Mouse (Mus musculus) hindbrain, embryonic 14.5 days (tissue): ENCODE data around the gene Snapin. TPM values are rescaled to one million over a fixed set of nuclear protein-coding genes. Genes with fewer than 3 reads are reported as not detected.

Experiments used
- ATAC-seq: fragments of 200-750 bp; cut with Nextera tagmentation; 2 replicates; pipeline ENCODE4 v1.8.0; 2017; ENCODE audit warnings: moderate number of reproducible peaks, mild to moderate bottlenecking, moderate TSS enrichment, moderate library complexity; ENCODE audit not compliant: low FRiP score
- DNase-seq: peaks from one replicate; pipeline ENCODE4 v3.0.0-alpha.2; 2015; ENCODE audit warnings: low spot score
- H3K27ac ChIP-seq: fragments of 300-500 bp; sonication (generic); 2 replicates; pipeline ENCODE4 v1.5.1; 2014; ENCODE audit warnings: mild to moderate bottlenecking, moderate library complexity
- H3K27me3 ChIP-seq: fragments of 300-500 bp; sonication (generic); 2 replicates; pipeline ENCODE4 v1.6.1; 2014; ENCODE audit warnings: mild to moderate bottlenecking, low read length, mixed read lengths; ENCODE audit not compliant: control insufficient read depth, insufficient read depth
- H3K36me3 ChIP-seq: fragments of 300-500 bp; sonication (generic); replicated peaks from 2 replicates; pipeline ENCODE4 v1.6.1; 2014; ENCODE audit not compliant: control insufficient read depth, insufficient read depth
- H3K4me1 ChIP-seq: fragments of 300-500 bp; sonication (generic); replicated peaks from 2 replicates; pipeline ENCODE4 v1.6.1; 2014; ENCODE audit warnings: antibody characterized with exemption, low read length, mixed read lengths; ENCODE audit not compliant: control insufficient read depth, insufficient read depth
- H3K4me2 ChIP-seq: fragments of 300-500 bp; sonication (generic); replicated peaks from 2 replicates; pipeline ENCODE4 v1.6.1; 2014; ENCODE audit warnings: mild to moderate bottlenecking, moderate library complexity
- H3K4me3 ChIP-seq: fragments of 300-500 bp; sonication (generic); replicated peaks from 2 replicates; pipeline ENCODE4 v1.5.1; 2014; ENCODE audit warnings: mild to moderate bottlenecking, low read length
- H3K9ac ChIP-seq: fragments of 300-500 bp; sonication (generic); 2 replicates; pipeline ENCODE4 v1.6.1; 2014
- H3K9me3 ChIP-seq: fragments of 300-500 bp; sonication (generic); 2 replicates; pipeline ENCODE4 v1.6.1; 2016; ENCODE audit warnings: low read length; ENCODE audit not compliant: control insufficient read depth
- WGBS: fragments of 180-500 bp; shearing (Covaris S2); extraction: QIAGEN DNeasy Blood & Tissue Kit; methylation state at CpG from one replicate; pipeline ENCODE4 v1.1.7; 2014; 5-methylcytosine and 5-hydroxymethylcytosine counted together
- polyA plus RNA-seq: library from polyadenylated mRNA; unstranded; fragments of >200 nt; fragmentation: Nextera tagmentation; extraction: Ambion mirVana; gene quantifications from 2 replicates; pipeline ENCODE4 v1.2.1, GENCODE M21; 2014

Gene Snapin
- polyA plus RNA-seq, 1 experiment from 2014 or later: 94.0 TPM

GRCm38 (mm10) chr3:90465081-90465685 is 25.6 kb downstream of the Snapin start:
- Histone ChIP-seq H3K4me3 (peak overlapping the region; percentile 56), H3K9ac (peak overlapping the region; percentile 58), H3K4me2 (peak overlapping the region; percentile 93), H3K27ac (no peak overlapping the region), H3K9me3 (no peaks in the 10 kb centered on the region), H3K36me3 (no peaks in the 10 kb centered on the region), H3K4me1 (peaks cover 3% of the 10 kb centered on the region; the same call in 1 of the 2 replicates), H3K27me3 (peaks cover 40% of the 10 kb centered on the region)
- no peak for DNase-seq
- WGBS: 2% methylated on average over 75 of the region's 75 CpGs
- peak; percentile 38; the same call in 1 of the 2 replicates for ATAC-seq

GRCm38 (mm10) chr3:90464552-90465080 is 26.2 kb downstream of the Snapin start:
- Histone ChIP-seq H3K27me3 (peaks cover 40% of the 10 kb centered on the region), H3K36me3 (no peaks in the 10 kb centered on the region), H3K4me2 (peak overlapping the region; percentile 93), H3K4me1 (peaks cover 3% of the 10 kb centered on the region; the same call in 1 of the 2 replicates), H3K4me3 (peak overlapping the region; percentile 56), H3K27ac (no peak overlapping the region), H3K9ac (peak overlapping the region; percentile 58), H3K9me3 (no peaks in the 10 kb centered on the region)
- WGBS: 8% methylated on average over 37 of the region's 37 CpGs
- DNase-seq: no peak
- peak; percentile 10; the same call in 1 of the 2 replicates for ATAC-seq

DNA sequence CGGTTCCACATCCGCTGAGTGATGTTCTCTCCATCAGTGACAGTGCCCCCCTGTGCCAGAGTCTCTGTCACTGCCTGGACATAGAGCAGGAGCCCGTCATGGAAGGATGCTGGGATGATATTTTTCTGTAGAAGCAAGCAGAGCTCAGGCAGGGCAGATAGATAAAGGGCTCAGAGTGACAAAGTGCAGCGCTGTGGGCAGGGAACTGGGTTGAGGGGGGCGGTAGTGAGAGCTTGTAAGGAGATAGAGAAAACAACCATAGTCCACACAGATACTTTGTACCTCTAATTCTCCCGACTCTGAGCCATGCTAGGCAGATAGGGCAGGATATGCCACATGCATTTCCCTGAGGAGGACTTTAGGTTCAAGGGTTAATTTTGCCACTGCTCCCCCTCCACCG is 28.3 kb downstream of the Snapin start:
- no peak for ATAC-seq
- no peaks in the 10 kb centered on the region for H3K36me3 ChIP-seq
- H3K4me1 ChIP-seq: peaks cover 3% of the 10 kb centered on the region; the same call in 1 of the 2 replicates
- no peak overlapping the region for H3K4me3 ChIP-seq
- H3K4me2 ChIP-seq: no peak overlapping the region
- peaks cover 40% of the 10 kb centered on the region for H3K27me3 ChIP-seq
- no peaks in the 10 kb centered on the region for H3K9me3 ChIP-seq
- DNase-seq: no peak
- H3K9ac ChIP-seq: no peak overlapping the region
- no peak overlapping the region for H3K27ac ChIP-seq
- whole genome bisulfite sequencing: 28% methylated on average over 7 of the region's 7 CpGs

GRCm38 (mm10) chr3:90461935-90462334 is 28.9 kb downstream of the Snapin start:
- Histone ChIP-seq H3K36me3 (no peaks in the 10 kb centered on the region), H3K9ac (no peak overlapping the region), H3K4me2 (no peak overlapping the region), H3K9me3 (no peaks in the 10 kb centered on the region), H3K4me3 (no peak overlapping the region), H3K27me3 (peaks cover 40% of the 10 kb centered on the region), H3K27ac (no peak overlapping the region), H3K4me1 (peaks cover 3% of the 10 kb centered on the region; the same call in 1 of the 2 replicates)
- 89% methylated on average over 3 of the region's 3 CpGs for WGBS
- ATAC-seq: no peak
- DNase-seq: no peak

DNA sequence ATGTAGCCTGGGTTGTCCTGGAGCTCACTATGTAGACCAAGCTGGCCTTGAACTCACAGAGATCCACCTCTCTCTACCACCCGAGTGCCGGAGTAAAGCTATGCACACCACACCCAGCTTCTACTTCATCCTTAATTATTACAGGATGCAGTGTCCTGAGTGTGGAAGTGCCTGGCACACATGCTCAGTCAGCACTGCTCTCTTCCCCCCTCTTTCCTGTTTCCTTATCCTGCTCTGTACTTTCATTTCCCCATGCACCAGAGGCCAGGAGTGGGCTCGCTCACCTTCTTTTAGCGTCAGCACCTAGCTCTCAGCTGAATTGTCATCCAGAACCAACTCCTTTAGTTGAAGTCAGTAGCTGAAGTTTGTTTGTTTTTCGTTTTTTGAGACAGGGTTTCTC is 30.5 kb downstream of the Snapin start:
- Histone ChIP-seq H3K4me2 (no peak overlapping the region), H3K27ac (no peak overlapping the region), H3K36me3 (no peaks in the 10 kb centered on the region), H3K9me3 (no peaks in the 10 kb centered on the region), H3K9ac (no peak overlapping the region), H3K27me3 (peaks cover 31% of the 10 kb centered on the region), H3K4me1 (no peaks in the 10 kb centered on the region; the same call in 1 of the 2 replicates), H3K4me3 (no peak overlapping the region)
- WGBS: 85% methylated on average over 5 of the region's 5 CpGs
- no peak for DNase-seq
- ATAC-seq: no peak

DNA sequence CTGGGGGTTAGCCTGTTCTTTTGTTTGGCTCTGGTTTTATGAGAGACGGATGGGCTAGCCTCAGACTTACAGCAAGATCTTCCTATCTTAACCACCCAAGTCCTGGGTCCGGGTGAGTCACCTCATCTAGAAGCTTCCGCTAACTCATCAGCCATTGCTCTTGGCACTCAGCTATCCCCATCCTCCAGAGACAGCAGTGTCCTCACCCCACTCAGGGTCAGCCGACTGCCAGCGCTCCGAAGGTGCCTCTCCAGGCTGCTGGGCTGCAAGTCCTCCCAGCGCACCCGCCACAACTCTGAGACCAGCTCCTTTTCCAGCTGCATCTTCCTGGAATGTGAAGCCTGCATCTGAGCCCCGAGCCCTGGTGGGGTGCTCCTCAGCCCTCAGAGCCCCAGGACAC is 31.1 kb downstream of the Snapin start:
- no peaks in the 10 kb centered on the region for H3K4me1 ChIP-seq
- no peak overlapping the region for H3K4me3 ChIP-seq
- H3K27ac ChIP-seq: no peak overlapping the region
- H3K36me3 ChIP-seq: no peaks in the 10 kb centered on the region
- DNase-seq: no peak
- peaks cover 25% of the 10 kb centered on the region for H3K27me3 ChIP-seq
- H3K4me2 ChIP-seq: no peak overlapping the region
- WGBS: 76% methylated on average over 8 of the region's 9 CpGs
- H3K9me3 ChIP-seq: no peaks in the 10 kb centered on the region
- no peak overlapping the region for H3K9ac ChIP-seq
- ATAC-seq: no peak

- Histone ChIP-seq H3K9me3 (no peaks in the 10 kb centered on the region), H3K4me3 (no peak overlapping the region), H3K36me3 (no peaks in the 10 kb centered on the region), H3K9ac (no peak overlapping the region), H3K4me1 (no peaks in the 10 kb centered on the region), H3K4me2 (no peak overlapping the region), H3K27ac (no peak overlapping the region), H3K27me3 (no peaks in the 10 kb centered on the region)
- ATAC-seq (no peak), DNase-seq (no peak)
- WGBS: 88% methylated on average over 14 of the region's 14 CpGs
Observed at GRCm38 (mm10) chr3:90454931-90455330, 35.9 kb downstream of the Snapin start.

DNA sequence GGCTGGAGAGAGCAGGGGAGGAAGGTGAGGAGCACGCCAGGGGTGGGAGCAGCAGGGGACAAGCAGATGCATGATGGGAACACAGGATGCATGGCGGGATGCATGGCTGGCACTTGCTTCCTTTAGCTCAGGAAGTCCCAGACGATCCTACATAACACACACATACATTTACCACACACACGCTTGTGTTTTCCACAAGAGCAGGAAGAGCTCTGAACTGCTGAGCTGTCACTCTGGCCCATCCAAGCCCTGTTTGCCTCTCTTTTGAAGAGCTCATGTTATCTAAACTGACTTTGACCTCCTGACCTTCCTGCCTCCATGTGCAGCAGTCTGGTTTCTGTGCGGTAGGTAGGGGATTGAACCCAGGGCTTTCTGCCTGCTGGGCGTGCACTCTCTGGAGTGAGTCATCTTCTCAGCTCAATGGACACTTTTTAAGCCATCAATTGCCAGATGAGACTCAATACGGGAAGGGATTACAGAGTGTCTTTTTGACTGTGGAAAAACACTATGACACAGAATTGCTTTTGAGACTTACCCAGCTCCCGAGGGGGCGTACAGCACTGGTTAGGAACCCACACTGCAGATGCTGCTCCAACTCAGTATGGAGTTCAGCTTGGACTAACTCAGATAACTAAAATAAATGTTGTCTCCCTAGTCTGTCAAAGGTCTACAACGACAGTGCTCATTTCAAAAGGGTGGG is 39.3 kb downstream of the Snapin start:
- no peaks in the 10 kb centered on the region for H3K36me3 ChIP-seq
- no peak overlapping the region for H3K4me2 ChIP-seq
- no peaks in the 10 kb centered on the region for H3K9me3 ChIP-seq
- 66% methylated on average over 10 of the region's 10 CpGs for WGBS
- H3K9ac ChIP-seq: no peak overlapping the region
- no peak overlapping the region for H3K27ac ChIP-seq
- no peak overlapping the region for H3K4me3 ChIP-seq
- H3K4me1 ChIP-seq: peaks cover 7% of the 10 kb centered on the region; the same call in 1 of the 2 replicates
- no peak for DNase-seq
- no peaks in the 10 kb centered on the region for H3K27me3 ChIP-seq
- no peak for ATAC-seq

GRCm38 (mm10) chr3:90450874-90451273 is 40.0 kb downstream of the Snapin start:
- Histone ChIP-seq H3K4me2 (no peak overlapping the region; the same call in 1 of the 2 replicates), H3K9ac (no peak overlapping the region), H3K27me3 (no peaks in the 10 kb centered on the region), H3K36me3 (no peaks in the 10 kb centered on the region), H3K9me3 (no peaks in the 10 kb centered on the region), H3K4me1 (peaks cover 10% of the 10 kb centered on the region), H3K27ac (no peak overlapping the region), H3K4me3 (no peak overlapping the region)
- ATAC-seq: no peak
- 37% methylated on average over 11 of the region's 12 CpGs for WGBS
- DNase-seq: no peak
